Mouse (Mus musculus): ENCODE data around the gene Acvr1. TPM values are rescaled to one million over a fixed set of nuclear protein-coding genes. Genes with fewer than 3 reads are reported as not detected.

The Acvr1 gene
- polyA plus RNA-seq, 1 experiment from 2014 or later = 5.0 TPM

DNA sequence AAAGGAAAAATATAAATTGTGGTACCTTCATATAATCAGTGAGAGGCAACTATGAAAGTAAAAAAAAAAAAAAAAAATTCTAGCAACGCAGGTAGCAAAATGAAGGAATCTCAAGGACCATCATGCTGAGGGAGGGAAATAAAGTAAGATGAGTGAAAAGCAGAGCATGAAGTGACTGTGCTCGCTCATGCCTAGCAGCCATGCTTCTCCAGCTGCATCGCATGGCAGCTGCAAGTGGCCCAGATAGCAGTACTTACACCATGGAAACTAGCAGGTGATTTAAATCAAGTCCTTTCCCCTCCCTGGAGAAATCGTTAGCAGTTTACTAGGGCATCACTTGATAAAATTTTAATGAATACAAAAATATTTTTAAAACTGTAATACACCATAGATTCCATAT is 34.4 kb upstream of the Acvr1 start:
- Histone ChIP-seq H3K36me3 (ENCODE audit: control insufficient read depth, insufficient read depth, low read length) (no peaks in the 10 kb centered on the region), H3K27me3 (ENCODE audit: control insufficient read depth, insufficient read depth, low read length) (no peaks in the 10 kb centered on the region), H3K4me1 (replicated peaks; ENCODE audit: control insufficient read depth, insufficient read depth) (no peaks in the 10 kb centered on the region), H3K9ac (ENCODE audit: low read length) (no peak overlapping the region), H3K4me3 (ENCODE audit: low read depth, low read length) (no peak overlapping the region), H3K27ac (replicated peaks) (no peak overlapping the region), H3K9me3 (ENCODE audit: control insufficient read depth, low read length) (no peaks in the 10 kb centered on the region), H3K4me2 (replicated peaks; ENCODE audit: low read depth) (no peak overlapping the region)
- WGBS = 91% methylated on average over 4 of the region's 4 CpGs
- DNase-seq (ENCODE audit: low spot score) (no peak), ATAC-seq (ENCODE audit: low FRiP score, low TSS enrichment) (no peak)
- TF ChIP-seq EP300 (optimal IDR thresholded peaks at IDR 0.05) (no peak), CTCF (IDR thresholded peaks at IDR 0.05; ENCODE audit: low read depth) (no peak)

GRCm38 (mm10) chr2:58599639-58600038 is 32.7 kb upstream of the Acvr1 start:
- no peak for DNase-seq (ENCODE audit: low spot score)
- TF ChIP-seq CTCF (IDR thresholded peaks at IDR 0.05; ENCODE audit: low read depth) = no peak
- TF ChIP-seq EP300 (optimal IDR thresholded peaks at IDR 0.05) = no peak

DNA sequence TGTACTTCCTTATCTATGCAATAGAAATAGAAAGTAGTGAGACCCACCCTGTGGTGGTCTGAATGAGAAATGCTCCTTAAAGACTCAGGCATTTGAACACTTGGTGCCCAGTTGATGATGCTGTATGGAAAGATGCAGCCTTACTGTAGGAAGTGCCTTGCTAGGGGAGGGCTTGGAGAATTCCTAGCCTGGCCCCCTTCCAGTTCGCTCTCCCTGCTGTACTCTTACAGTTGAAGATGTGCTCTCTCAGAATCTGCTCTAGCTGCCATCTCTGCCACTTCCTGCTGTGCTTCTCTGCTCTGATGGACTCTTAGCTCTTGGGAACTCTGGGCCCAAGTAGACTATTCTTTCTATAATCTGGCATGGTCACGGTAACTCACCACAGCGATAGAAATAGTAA is 30.6 kb upstream of the Acvr1 start:
- no peak overlapping the region for H3K4me2 ChIP-seq (replicated peaks; ENCODE audit: low read depth)
- H3K36me3 ChIP-seq (ENCODE audit: control insufficient read depth, insufficient read depth, low read length) = no peaks in the 10 kb centered on the region
- ATAC-seq (ENCODE audit: low FRiP score, low TSS enrichment) (no peak), DNase-seq (ENCODE audit: low spot score) (no peak)
- H3K9ac ChIP-seq (ENCODE audit: low read length) = no peak overlapping the region
- WGBS = 92% methylated on average over 3 of the region's 3 CpGs
- H3K4me1 ChIP-seq (replicated peaks; ENCODE audit: control insufficient read depth, insufficient read depth) = 0 out of 2 replicates have a peak, but pooled peaks cover 3% of the 10 kb centered on the region
- H3K9me3 ChIP-seq (ENCODE audit: control insufficient read depth, low read length) = no peaks in the 10 kb centered on the region
- no peak for TF ChIP-seq EP300 (optimal IDR thresholded peaks at IDR 0.05)
- H3K27ac ChIP-seq (replicated peaks) = no peak overlapping the region
- no peaks in the 10 kb centered on the region for H3K27me3 ChIP-seq (ENCODE audit: control insufficient read depth, insufficient read depth, low read length)
- no peak overlapping the region for H3K4me3 ChIP-seq (ENCODE audit: low read depth, low read length)

More at GRCm38 (mm10) chr2:58599639-58600038, 32.7 kb upstream of the Acvr1 start:
- ATAC-seq (ENCODE audit: low FRiP score, low TSS enrichment) = no peak
- H3K36me3 ChIP-seq (ENCODE audit: control insufficient read depth, insufficient read depth, low read length) = no peaks in the 10 kb centered on the region
- H3K27ac ChIP-seq (replicated peaks) = no peak overlapping the region
- 89% methylated on average over 6 of the region's 6 CpGs for WGBS
- H3K27me3 ChIP-seq (ENCODE audit: control insufficient read depth, insufficient read depth, low read length) = no peaks in the 10 kb centered on the region
- no peak overlapping the region for H3K4me2 ChIP-seq (replicated peaks; ENCODE audit: low read depth)
- no peaks in the 10 kb centered on the region for H3K9me3 ChIP-seq (ENCODE audit: control insufficient read depth, low read length)
- no peak overlapping the region for H3K9ac ChIP-seq (ENCODE audit: low read length)
- H3K4me3 ChIP-seq (ENCODE audit: low read depth, low read length) = no peak overlapping the region
- 0 out of 2 replicates have a peak, but pooled peaks cover 3% of the 10 kb centered on the region for H3K4me1 ChIP-seq (replicated peaks; ENCODE audit: control insufficient read depth, insufficient read depth)

DNA sequence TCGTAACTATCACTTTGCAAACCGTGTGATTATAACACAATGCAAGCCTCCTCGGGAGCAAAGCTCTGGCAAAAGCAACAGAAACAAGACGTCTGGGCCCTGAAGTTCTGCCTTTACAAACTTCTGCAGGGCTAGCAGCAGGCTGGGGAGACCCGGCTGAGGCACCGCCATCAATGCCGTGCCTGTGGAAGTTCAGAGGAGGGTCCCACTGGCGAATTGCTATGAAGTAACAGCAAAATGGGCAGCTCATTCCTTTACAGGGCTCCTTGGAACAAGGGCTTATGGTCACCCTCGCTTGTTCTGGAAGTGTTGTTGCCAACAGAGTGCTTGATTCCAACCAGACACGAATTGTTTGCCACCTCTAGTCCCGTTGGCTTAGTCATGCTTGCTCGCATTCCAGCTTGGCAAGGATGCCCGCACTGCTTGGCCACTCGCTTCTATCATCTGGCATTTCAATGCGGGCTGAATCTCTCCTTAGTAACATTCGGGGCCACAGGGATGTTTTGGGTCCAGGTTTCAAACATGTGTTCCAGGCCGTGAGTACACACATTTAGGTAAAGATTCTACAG is 29.9 kb upstream of the Acvr1 start:
- H3K27ac ChIP-seq (replicated peaks) = no peak overlapping the region
- 69% methylated on average over 17 of the region's 17 CpGs for WGBS
- H3K4me2 ChIP-seq (replicated peaks; ENCODE audit: low read depth) = no peak overlapping the region
- TF ChIP-seq CTCF (IDR thresholded peaks at IDR 0.05; ENCODE audit: low read depth) (no peak), EP300 (optimal IDR thresholded peaks at IDR 0.05) (no peak)
- ATAC-seq (ENCODE audit: low FRiP score, low TSS enrichment) (no peak), DNase-seq (ENCODE audit: low spot score) (no peak)
- H3K27me3 ChIP-seq (ENCODE audit: control insufficient read depth, insufficient read depth, low read length) = no peaks in the 10 kb centered on the region
- H3K4me3 ChIP-seq (ENCODE audit: low read depth, low read length) = no peak overlapping the region
- no peaks in the 10 kb centered on the region for H3K9me3 ChIP-seq (ENCODE audit: control insufficient read depth, low read length)
- 0 out of 2 replicates have a peak, but pooled peaks cover 3% of the 10 kb centered on the region for H3K4me1 ChIP-seq (replicated peaks; ENCODE audit: control insufficient read depth, insufficient read depth)
- H3K9ac ChIP-seq (ENCODE audit: low read length) = no peak overlapping the region
- H3K36me3 ChIP-seq (ENCODE audit: control insufficient read depth, insufficient read depth, low read length) = no peaks in the 10 kb centered on the region

DNA sequence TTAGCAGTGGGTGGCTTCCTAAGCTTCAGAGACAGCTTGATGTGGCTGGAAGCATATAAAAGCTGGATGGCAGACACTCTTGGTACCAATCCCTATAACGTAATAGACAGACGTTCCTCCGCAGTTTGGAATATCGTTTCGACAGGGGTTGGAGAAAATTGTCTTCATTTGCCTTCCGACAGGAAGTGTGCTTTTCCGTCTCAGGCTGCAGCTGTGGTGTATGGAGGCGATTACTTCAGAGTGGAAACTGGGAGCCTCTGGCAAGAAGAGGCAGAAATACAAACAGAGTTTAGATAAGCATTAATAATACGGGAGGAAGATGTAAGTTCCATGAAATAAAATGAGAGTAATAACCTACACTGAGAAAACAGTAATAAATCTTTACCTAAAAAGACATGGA is 28.4 kb upstream of the Acvr1 start:
- Histone ChIP-seq H3K27ac (replicated peaks) (peak overlapping the region; percentile 30; the same call in 1 of the 2 replicates), H3K36me3 (ENCODE audit: control insufficient read depth, insufficient read depth, low read length) (no peaks in the 10 kb centered on the region), H3K9me3 (ENCODE audit: control insufficient read depth, low read length) (no peaks in the 10 kb centered on the region), H3K4me2 (replicated peaks; ENCODE audit: low read depth) (no peak overlapping the region), H3K4me3 (ENCODE audit: low read depth, low read length) (no peak overlapping the region), H3K4me1 (replicated peaks; ENCODE audit: control insufficient read depth, insufficient read depth) (peaks cover 3% of the 10 kb centered on the region; the same call in 1 of the 2 replicates), H3K27me3 (ENCODE audit: control insufficient read depth, insufficient read depth, low read length) (no peaks in the 10 kb centered on the region), H3K9ac (ENCODE audit: low read length) (no peak overlapping the region)
- WGBS = 40% methylated on average over 9 of the region's 9 CpGs
- DNase-seq (ENCODE audit: low spot score) (no peak), ATAC-seq (ENCODE audit: low FRiP score, low TSS enrichment) (no peak)
- TF ChIP-seq CTCF (IDR thresholded peaks at IDR 0.05; ENCODE audit: low read depth) (no peak), EP300 (optimal IDR thresholded peaks at IDR 0.05) (no peak)

DNA sequence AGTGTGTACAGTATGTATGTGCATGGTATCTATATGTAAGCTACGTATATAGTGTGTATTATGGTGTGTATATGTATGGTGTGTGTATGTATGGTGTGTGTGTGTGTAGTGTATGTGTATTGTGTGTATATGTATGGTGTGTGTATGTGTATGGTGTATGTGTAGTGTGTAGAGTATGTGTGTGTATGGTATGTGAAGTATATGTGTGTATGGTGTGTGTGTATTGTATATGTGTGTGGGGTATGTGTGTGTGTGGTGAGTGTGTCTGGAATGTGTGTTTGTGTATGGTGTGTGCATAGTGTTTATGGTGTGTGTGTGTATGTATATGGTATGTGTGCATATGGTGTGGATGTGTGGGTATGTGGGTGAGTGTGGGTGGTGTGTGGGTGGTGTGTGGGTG is 23.1 kb upstream of the Acvr1 start:
- Histone ChIP-seq H3K4me2 (replicated peaks; ENCODE audit: low read depth) (no peak overlapping the region), H3K27ac (replicated peaks) (no peak overlapping the region), H3K9ac (ENCODE audit: low read length) (no peak overlapping the region), H3K27me3 (ENCODE audit: control insufficient read depth, insufficient read depth, low read length) (no peaks in the 10 kb centered on the region), H3K4me1 (replicated peaks; ENCODE audit: control insufficient read depth, insufficient read depth) (peaks cover 3% of the 10 kb centered on the region; the same call in 1 of the 2 replicates), H3K9me3 (ENCODE audit: control insufficient read depth, low read length) (no peaks in the 10 kb centered on the region), H3K4me3 (ENCODE audit: low read depth, low read length) (no peak overlapping the region), H3K36me3 (ENCODE audit: control insufficient read depth, insufficient read depth, low read length) (no peaks in the 10 kb centered on the region)
- DNase-seq (ENCODE audit: low spot score) = no peak
- ATAC-seq (ENCODE audit: low FRiP score, low TSS enrichment) = 0 out of 2 replicates have a peak, but pooled peaks have one; percentile 32
- WGBS = 97% methylated on average over 1 of the region's 1 CpGs
- TF ChIP-seq CTCF (IDR thresholded peaks at IDR 0.05; ENCODE audit: low read depth) = no peak
- no peak for TF ChIP-seq EP300 (optimal IDR thresholded peaks at IDR 0.05)
